Mouse (Mus musculus): Measurements from ENCODE around the gene Tlr6.

The Tlr6 gene

GRCm38 (mm10) chr5:64959843-64960230, at the start of gene Tlr6:
Gene Tlr6 (minus strand): TSS chr5:64960097.
- DNase-seq = peak; percentile 21 to 24

GRCm38 (mm10) chr5:65006011-65006491, 46.2 kb upstream of the Tlr6 start:
- no peak for DNase-seq

- DNase-seq = no peak
These were observed 45.4 kb upstream of the Tlr6 start for GRCm38 (mm10) chr5:65005251-65005650.

- no peak for DNase-seq
These were observed 44.1 kb upstream of the Tlr6 start for GRCm38 (mm10) chr5:65003946-65004535.

- peak in 1 of 2 experiments; percentile 18 for DNase-seq
These were observed 43.3 kb upstream of the Tlr6 start for GRCm38 (mm10) chr5:65002940-65003824.

- no peak for DNase-seq
These were observed 35.5 kb upstream of the Tlr6 start for GRCm38 (mm10) chr5:64995408-64995807.

GRCm38 (mm10) chr5:64992540-64992939, 32.6 kb upstream of the Tlr6 start:
- no peak for DNase-seq

- no peak for DNase-seq
These were observed 30.0 kb upstream of the Tlr6 start for GRCm38 (mm10) chr5:64989940-64990339.

- no peak for DNase-seq
These were observed 26.1 kb upstream of the Tlr6 start for GRCm38 (mm10) chr5:64985971-64986370.

GRCm38 (mm10) chr5:64977128-64977527, 17.2 kb upstream of the Tlr6 start:
- no peak for DNase-seq

GRCm38 (mm10) chr5:64975121-64975520, 15.2 kb upstream of the Tlr6 start:
- no peak for DNase-seq

GRCm38 (mm10) chr5:64969861-64970771, 10.2 kb upstream of the Tlr6 start, which contains the start of gene Fam114a1:
Gene Fam114a1 (plus strand): TSS chr5:64970071.
- peak; percentile 5 to 13 for DNase-seq

GRCm38 (mm10) chr5:64968961-64969860, 9.3 kb upstream of the Tlr6 start:
- DNase-seq = no peak

- no peak for DNase-seq
These were observed 3.8 kb upstream of the Tlr6 start for GRCm38 (mm10) chr5:64963735-64964134.

- no peak for DNase-seq
These were observed 3.4 kb upstream of the Tlr6 start for GRCm38 (mm10) chr5:64963271-64963670.

GRCm38 (mm10) chr5:64960857-64961391, 1.0 kb upstream of the Tlr6 start:
- DNase-seq = no peak

- no peak for DNase-seq
These were observed 680 bp downstream of the Tlr6 start for GRCm38 (mm10) chr5:64958991-64959842.

GRCm38 (mm10) chr5:64954931-64955330, 5.0 kb downstream of the Tlr6 start:
- no peak for DNase-seq

GRCm38 (mm10) chr5:64951486-64951885, 8.4 kb downstream of the Tlr6 start:
- no peak for DNase-seq

GRCm38 (mm10) chr5:64932775-64933174, 27.1 kb downstream of the Tlr6 start:
- no peak for DNase-seq

- no peak for DNase-seq
These were observed 27.7 kb downstream of the Tlr6 start for GRCm38 (mm10) chr5:64932215-64932614.

All from cerebellum, postnatal 36 days (tissue).